Mouse (Mus musculus): Measurements from ENCODE around the gene Ptpn1. TPM values are rescaled to one million over a fixed set of nuclear protein-coding genes. Genes with fewer than 3 reads are reported as not detected.

Ptpn1 gene
- polyA plus RNA-seq, 1 experiment from 2014 or later = 60.1 TPM

- Histone ChIP-seq H3K4me1 (replicated peaks) (peaks cover 52% of the 10 kb centered on the region), H3K4me3 (replicated peaks) (no peak overlapping the region), H3K9me3 (no peaks in the 10 kb centered on the region), H3K27me3 (no peaks in the 10 kb centered on the region), H3K4me2 (no peak overlapping the region), H3K36me3 (no peaks in the 10 kb centered on the region), H3K9ac (replicated peaks) (no peak overlapping the region), H3K27ac (peak overlapping the region; percentile 7; the same call in 1 of the 2 replicates)
- no peak for ATAC-seq (ENCODE audit: insufficient number of reproducible peaks, insufficient read depth, low FRiP score, low TSS enrichment, low read depth)
- WGBS = 49% methylated on average over 11 of the region's 11 CpGs
These were observed 8.0 kb downstream of the Ptpn1 start for GRCm38 (mm10) chr2:167939632-167940399.

- Histone ChIP-seq H3K27me3 (no peaks in the 10 kb centered on the region), H3K9me3 (no peaks in the 10 kb centered on the region), H3K4me3 (replicated peaks) (no peak overlapping the region), H3K27ac (no peak overlapping the region), H3K4me1 (replicated peaks) (peaks cover 61% of the 10 kb centered on the region), H3K9ac (replicated peaks) (no peak overlapping the region), H3K4me2 (no peak overlapping the region), H3K36me3 (no peaks in the 10 kb centered on the region)
- ATAC-seq (ENCODE audit: insufficient number of reproducible peaks, insufficient read depth, low FRiP score, low TSS enrichment, low read depth) = no peak
- WGBS = 87% methylated on average over 11 of the region's 11 CpGs
These were observed 8.8 kb downstream of the Ptpn1 start for GRCm38 (mm10) chr2:167940636-167941035.

DNA sequence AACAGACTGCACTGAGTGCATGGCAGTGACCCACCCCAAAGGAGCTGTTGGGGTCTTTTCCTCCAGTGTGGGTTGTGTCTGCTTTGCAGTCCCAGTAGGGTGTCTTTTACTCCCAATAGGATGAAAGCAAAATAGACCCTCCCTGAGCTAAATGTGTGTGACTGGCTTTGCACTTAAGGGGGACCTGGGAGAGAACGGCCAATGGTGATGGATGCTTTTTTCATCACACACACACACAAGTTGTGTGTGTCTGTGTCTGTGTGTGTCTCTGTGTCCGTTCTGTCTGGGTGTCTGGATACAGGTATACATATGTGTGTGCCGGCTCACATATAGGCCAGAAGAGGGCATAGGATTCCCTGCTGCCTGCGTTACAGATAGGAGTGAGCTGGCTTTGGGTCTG is 9.5 kb downstream of the Ptpn1 start:
- no peak overlapping the region for H3K4me3 ChIP-seq (replicated peaks)
- no peak overlapping the region for H3K27ac ChIP-seq
- no peaks in the 10 kb centered on the region for H3K27me3 ChIP-seq
- ATAC-seq (ENCODE audit: insufficient number of reproducible peaks, insufficient read depth, low FRiP score, low TSS enrichment, low read depth) = no peak
- no peaks in the 10 kb centered on the region for H3K36me3 ChIP-seq
- H3K9ac ChIP-seq (replicated peaks) = no peak overlapping the region
- WGBS = 63% methylated on average over 4 of the region's 4 CpGs
- H3K9me3 ChIP-seq = no peaks in the 10 kb centered on the region
- H3K4me2 ChIP-seq = no peak overlapping the region
- peaks cover 64% of the 10 kb centered on the region for H3K4me1 ChIP-seq (replicated peaks)

DNA sequence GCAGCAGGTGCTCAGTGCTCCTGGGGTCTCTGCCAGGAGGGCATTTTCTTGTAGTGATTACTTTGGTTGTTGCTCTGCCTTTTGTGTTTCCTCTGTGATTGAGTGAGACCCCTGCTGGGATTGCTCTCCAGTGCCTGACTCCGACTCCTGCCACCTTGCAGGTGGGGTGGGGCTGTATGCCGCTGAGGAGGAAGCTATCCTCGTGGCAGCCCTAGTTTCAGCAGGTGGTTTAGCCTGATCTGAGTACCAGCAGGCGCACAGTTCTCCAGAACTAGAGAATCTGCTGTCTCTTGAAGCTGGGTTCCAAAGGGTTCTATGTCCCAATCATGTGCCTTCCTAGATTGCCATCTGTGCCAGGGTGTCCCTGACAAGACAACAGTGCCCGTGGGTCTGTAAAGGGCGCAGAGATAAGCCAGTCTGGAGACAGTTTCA is 9.9 kb downstream of the Ptpn1 start:
- no peaks in the 10 kb centered on the region for H3K9me3 ChIP-seq
- no peaks in the 10 kb centered on the region for H3K27me3 ChIP-seq
- 56% methylated on average over 6 of the region's 6 CpGs for WGBS
- H3K36me3 ChIP-seq = no peaks in the 10 kb centered on the region
- no peak overlapping the region for H3K4me3 ChIP-seq (replicated peaks)
- no peak overlapping the region for H3K27ac ChIP-seq
- 0 out of 2 replicates have a peak overlapping the region, but pooled peaks have one; percentile 4 for H3K9ac ChIP-seq (replicated peaks)
- no peak overlapping the region for H3K4me2 ChIP-seq
- peaks cover 64% of the 10 kb centered on the region for H3K4me1 ChIP-seq (replicated peaks)
- no peak for ATAC-seq (ENCODE audit: insufficient number of reproducible peaks, insufficient read depth, low FRiP score, low TSS enrichment, low read depth)

DNA sequence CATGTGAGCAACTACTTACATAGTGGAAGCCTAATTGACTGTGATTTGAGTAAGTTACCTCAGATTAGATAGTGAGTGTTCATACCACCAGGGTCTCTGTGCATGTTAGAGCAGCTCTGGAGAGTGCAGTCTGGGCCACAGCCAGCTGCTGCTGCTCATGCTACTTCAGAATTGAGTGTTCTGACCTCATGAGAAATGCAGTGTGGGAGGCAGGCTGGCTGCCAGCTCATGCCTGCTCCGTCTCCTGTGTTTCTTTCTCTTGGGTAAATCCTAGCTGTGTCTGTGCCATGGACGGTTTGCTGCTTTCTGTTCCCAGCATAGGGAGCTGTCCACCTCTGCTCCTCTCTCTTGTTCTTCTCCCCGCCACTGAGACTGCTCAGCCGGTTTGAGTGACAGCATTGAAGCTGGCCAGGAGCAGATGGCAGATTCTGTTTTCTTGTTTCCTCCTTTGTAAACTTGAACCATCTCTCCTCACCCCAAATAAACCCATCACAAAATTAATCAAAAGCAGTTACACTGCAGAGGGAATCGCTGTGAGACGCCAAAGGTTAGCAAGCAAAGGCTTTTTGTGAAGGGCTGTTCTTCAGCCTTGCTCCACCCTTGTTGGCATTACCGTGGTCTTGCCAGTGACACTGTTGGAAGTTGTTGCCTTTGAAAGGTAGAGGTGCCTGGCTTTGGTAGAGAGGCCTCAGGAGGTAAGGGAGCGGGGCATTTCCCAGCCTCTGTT is 10.5 kb downstream of the Ptpn1 start:
- no peak for ATAC-seq (ENCODE audit: insufficient number of reproducible peaks, insufficient read depth, low FRiP score, low TSS enrichment, low read depth)
- 55% methylated on average over 8 of the region's 8 CpGs for WGBS
- H3K4me3 ChIP-seq (replicated peaks) = no peak overlapping the region
- H3K9me3 ChIP-seq = no peaks in the 10 kb centered on the region
- H3K27ac ChIP-seq = 0 out of 2 replicates have a peak overlapping the region, but pooled peaks have one; percentile 30
- H3K9ac ChIP-seq (replicated peaks) = 0 out of 2 replicates have a peak overlapping the region, but pooled peaks have one; percentile 4
- H3K4me1 ChIP-seq (replicated peaks) = peaks cover 64% of the 10 kb centered on the region
- H3K27me3 ChIP-seq = no peaks in the 10 kb centered on the region
- no peaks in the 10 kb centered on the region for H3K36me3 ChIP-seq
- H3K4me2 ChIP-seq = no peak overlapping the region

DNA sequence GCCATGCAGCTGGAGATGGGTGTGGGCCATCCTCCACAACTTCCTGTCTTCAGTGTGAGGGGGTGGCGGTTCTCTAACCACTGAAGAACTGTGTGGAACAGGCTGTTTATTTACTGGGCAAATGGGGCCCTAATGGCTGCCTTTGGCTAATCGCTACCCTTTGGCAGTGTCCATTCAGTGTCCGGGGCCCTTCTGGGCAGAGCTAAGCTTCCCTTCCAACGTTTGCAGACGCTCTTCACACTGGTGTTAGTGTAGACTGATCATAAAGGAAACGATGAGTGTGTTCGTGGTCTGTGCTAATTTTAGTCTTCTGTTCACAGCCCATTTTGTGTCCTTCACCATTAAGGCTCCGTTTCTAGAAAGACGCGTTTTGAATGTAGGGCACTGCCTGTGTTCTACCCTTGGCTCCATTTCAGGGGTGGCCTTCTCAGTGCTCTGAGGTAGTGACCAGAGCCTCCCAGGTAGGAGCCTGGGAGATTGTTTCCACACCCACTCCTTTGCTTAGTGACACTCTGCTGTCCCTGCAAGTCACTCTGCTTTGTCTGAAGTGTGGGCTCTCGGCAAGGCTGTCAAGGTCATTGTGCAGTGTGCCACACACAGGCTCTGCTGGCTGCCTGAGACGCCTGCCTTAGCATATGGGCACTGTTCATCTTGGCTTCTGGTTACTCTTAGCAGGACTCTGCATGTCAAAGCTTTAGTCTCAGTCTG is 11.2 kb downstream of the Ptpn1 start:
- no peaks in the 10 kb centered on the region for H3K9me3 ChIP-seq
- H3K9ac ChIP-seq (replicated peaks) = no peak overlapping the region
- H3K4me1 ChIP-seq (replicated peaks) = peaks cover 68% of the 10 kb centered on the region
- no peak overlapping the region for H3K4me3 ChIP-seq (replicated peaks)
- H3K27ac ChIP-seq = no peak overlapping the region
- ATAC-seq (ENCODE audit: insufficient number of reproducible peaks, insufficient read depth, low FRiP score, low TSS enrichment, low read depth) = no peak
- WGBS = 79% methylated on average over 12 of the region's 12 CpGs
- no peak overlapping the region for H3K4me2 ChIP-seq
- no peaks in the 10 kb centered on the region for H3K36me3 ChIP-seq
- H3K27me3 ChIP-seq = no peaks in the 10 kb centered on the region

- no peak for ATAC-seq (ENCODE audit: insufficient number of reproducible peaks, insufficient read depth, low FRiP score, low TSS enrichment, low read depth)
- no peaks in the 10 kb centered on the region for H3K27me3 ChIP-seq
- H3K4me2 ChIP-seq = no peak overlapping the region
- peaks cover 70% of the 10 kb centered on the region for H3K4me1 ChIP-seq (replicated peaks)
- no peak overlapping the region for H3K4me3 ChIP-seq (replicated peaks)
- no peaks in the 10 kb centered on the region for H3K36me3 ChIP-seq
- 88% methylated on average over 3 of the region's 3 CpGs for WGBS
- no peak overlapping the region for H3K27ac ChIP-seq
- no peaks in the 10 kb centered on the region for H3K9me3 ChIP-seq
- no peak overlapping the region for H3K9ac ChIP-seq (replicated peaks)
These were observed 12.3 kb downstream of the Ptpn1 start for GRCm38 (mm10) chr2:167944193-167944592.

- Histone ChIP-seq H3K36me3 (no peaks in the 10 kb centered on the region), H3K9ac (replicated peaks) (no peak overlapping the region), H3K4me3 (replicated peaks) (no peak overlapping the region), H3K27ac (peak overlapping the region; percentile 79), H3K4me2 (no peak overlapping the region), H3K9me3 (no peaks in the 10 kb centered on the region), H3K27me3 (no peaks in the 10 kb centered on the region), H3K4me1 (replicated peaks) (peaks cover 57% of the 10 kb centered on the region)
- ATAC-seq (ENCODE audit: insufficient number of reproducible peaks, insufficient read depth, low FRiP score, low TSS enrichment, low read depth) = no peak
- WGBS = 70% methylated on average over 5 of the region's 5 CpGs
These were observed 13.6 kb downstream of the Ptpn1 start for GRCm38 (mm10) chr2:167945451-167945850.

DNA sequence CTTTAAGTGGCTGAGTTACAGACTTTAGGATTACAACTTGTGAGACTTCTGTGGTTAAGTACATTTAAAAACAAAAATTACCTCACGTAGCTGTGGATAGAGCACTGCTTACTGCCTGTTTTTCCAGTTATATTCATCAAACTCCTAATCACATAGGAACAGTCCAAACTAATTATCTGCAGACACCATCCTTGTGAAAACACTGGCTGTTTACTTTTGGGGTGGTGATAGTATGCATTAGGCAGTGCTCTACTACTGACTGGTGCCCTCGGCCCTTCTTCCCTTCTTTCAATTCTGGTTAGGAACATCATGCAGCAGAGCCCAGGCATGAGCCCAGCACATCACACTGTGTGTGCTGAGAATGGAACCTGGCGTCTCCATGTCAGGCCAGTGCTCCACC is 15.4 kb downstream of the Ptpn1 start:
- Histone ChIP-seq H3K9ac (replicated peaks) (no peak overlapping the region), H3K9me3 (no peaks in the 10 kb centered on the region), H3K4me2 (no peak overlapping the region), H3K27me3 (no peaks in the 10 kb centered on the region), H3K36me3 (0 out of 2 replicates have a peak, but pooled peaks cover 3% of the 10 kb centered on the region), H3K4me1 (replicated peaks) (peaks cover 42% of the 10 kb centered on the region), H3K27ac (no peak overlapping the region), H3K4me3 (replicated peaks) (no peak overlapping the region)
- no peak for ATAC-seq (ENCODE audit: insufficient number of reproducible peaks, insufficient read depth, low FRiP score, low TSS enrichment, low read depth)
- 81% methylated on average over 3 of the region's 3 CpGs for WGBS

DNA sequence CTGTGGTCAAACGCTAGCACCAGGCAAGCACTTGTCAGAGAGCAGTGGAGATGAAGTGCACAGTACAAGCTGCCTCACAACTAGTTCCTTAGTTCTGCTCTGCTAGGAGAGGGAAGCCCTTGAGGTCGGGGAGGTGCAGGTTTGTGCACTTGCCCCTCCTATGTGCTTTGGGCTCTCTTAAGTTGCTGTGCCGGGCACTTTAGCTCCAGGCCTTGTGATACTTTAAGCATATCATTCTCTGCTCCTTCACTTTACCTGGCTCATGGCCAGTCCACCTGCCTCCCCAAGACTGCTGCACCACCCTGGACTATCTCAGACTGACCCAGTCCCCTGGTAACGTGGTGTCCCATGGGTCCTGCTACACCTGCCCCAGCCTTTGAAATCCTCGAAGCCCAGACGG is 16.2 kb downstream of the Ptpn1 start:
- Histone ChIP-seq H3K4me2 (no peak overlapping the region), H3K9ac (replicated peaks) (no peak overlapping the region), H3K27me3 (no peaks in the 10 kb centered on the region), H3K27ac (no peak overlapping the region), H3K9me3 (no peaks in the 10 kb centered on the region), H3K4me3 (replicated peaks) (no peak overlapping the region), H3K4me1 (replicated peaks) (peaks cover 34% of the 10 kb centered on the region), H3K36me3 (0 out of 2 replicates have a peak, but pooled peaks cover 5% of the 10 kb centered on the region)
- 79% methylated on average over 6 of the region's 6 CpGs for WGBS
- no peak for ATAC-seq (ENCODE audit: insufficient number of reproducible peaks, insufficient read depth, low FRiP score, low TSS enrichment, low read depth)

- Histone ChIP-seq H3K4me3 (replicated peaks) (no peak overlapping the region), H3K27me3 (no peaks in the 10 kb centered on the region), H3K9ac (replicated peaks) (no peak overlapping the region), H3K4me1 (replicated peaks) (peaks cover 32% of the 10 kb centered on the region), H3K27ac (0 out of 2 replicates have a peak overlapping the region, but pooled peaks have one; percentile 29), H3K36me3 (0 out of 2 replicates have a peak, but pooled peaks cover 5% of the 10 kb centered on the region), H3K9me3 (no peaks in the 10 kb centered on the region), H3K4me2 (no peak overlapping the region)
- ATAC-seq (ENCODE audit: insufficient number of reproducible peaks, insufficient read depth, low FRiP score, low TSS enrichment, low read depth) = no peak
- 84% methylated on average over 13 of the region's 13 CpGs for WGBS
These were observed 16.7 kb downstream of the Ptpn1 start for GRCm38 (mm10) chr2:167948557-167948956.

All from limb, embryonic 12.5 days (tissue).